8 mouse cellular contexts compared by ENCODE assay signal in the genomic region with DNA sequence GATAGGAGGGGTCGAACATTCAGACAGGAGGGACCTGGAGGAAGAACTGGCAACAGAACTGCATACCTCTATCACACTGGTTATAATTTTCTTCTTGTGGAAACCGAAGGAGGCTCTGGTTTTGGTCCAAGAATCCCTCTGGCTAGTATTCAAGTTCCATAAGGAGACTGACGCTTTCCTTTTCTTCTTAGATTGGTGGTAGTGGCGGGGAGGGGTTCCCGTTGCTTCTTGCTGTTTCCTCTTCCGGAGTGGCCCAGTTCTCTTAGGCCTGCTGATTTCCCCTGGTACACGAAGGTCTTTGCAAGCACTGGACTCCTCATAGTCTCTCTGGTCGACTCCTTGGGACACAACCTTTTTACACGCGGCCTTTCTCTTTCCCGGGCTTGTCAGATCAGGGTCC. TPM values are rescaled to one million over a fixed set of nuclear protein-coding genes. Genes with fewer than 3 reads are reported as not detected.
DNase-seq lines count a peak whose midpoint lies in the region; ATAC-seq and TF ChIP-seq lines count a peak whose summit lies in the region.

No protein-coding gene starts in this region.

- dilution Hi-C loops in CH12.LX (cut with MboI; ENCODE audit: extremely low pct_ligation_motif_present, extremely low pct_unique_long_range_greater_than_20kb, low sequenced_read_pairs), result no loop called here

- no peak overlapping the region; the same call in 1 of the 2 replicates for H3K27ac ChIP-seq in CH12.LX (ENCODE audit: insufficient read depth, low read depth)
- H3K27ac ChIP-seq in bone marrow, adult 2 months (ENCODE audit: control insufficient read depth, insufficient read depth, low read depth, low read length, poor library complexity), result 0 out of 2 replicates have a peak overlapping the region, but pooled peaks have one; percentile 66
- no peak overlapping the region for H3K27ac ChIP-seq in hindbrain, embryonic 11.5 days (ENCODE audit: low read depth, low read length)
- H3K27ac ChIP-seq in liver, embryonic 12.5 days, result peak overlapping the region; percentile 77
- no peak overlapping the region for H3K27ac ChIP-seq in stomach, postnatal 0 days (replicated peaks)

- H3K79me2 ChIP-seq in CH12.LX (replicated peaks; ENCODE audit: control insufficient read depth, extremely low read depth, insufficient read depth, poor library complexity, severe bottlenecking), result peaks cover 57% of the 10 kb centered on the region

- peak overlapping the region; percentile 89 for H3K9ac ChIP-seq in CH12.LX (ENCODE audit: insufficient read depth, low read depth)
- H3K9ac ChIP-seq in hindbrain, embryonic 11.5 days (ENCODE audit: low read depth, low read length), result peak overlapping the region; percentile 76
- peak overlapping the region; percentile 97 for H3K9ac ChIP-seq in liver, embryonic 12.5 days
- peak overlapping the region; percentile 75 for H3K9ac ChIP-seq in stomach, postnatal 0 days (ENCODE audit: low read length)

- no peak for TF ChIP-seq EP300 in CH12.LX (IDR thresholded peaks at IDR 0.05; ENCODE audit: low read length)
- TF ChIP-seq EP300 in stomach, postnatal 0 days (optimal IDR thresholded peaks at IDR 0.05), result no peak

- H3K9me3 ChIP-seq in CH12.LX (replicated peaks; ENCODE audit: low read length), result no peaks in the 10 kb centered on the region
- H3K9me3 ChIP-seq in hindbrain, embryonic 11.5 days (ENCODE audit: control insufficient read depth, low read length), result no peaks in the 10 kb centered on the region; the same call in 1 of the 2 replicates
- no peaks in the 10 kb centered on the region for H3K9me3 ChIP-seq in liver, embryonic 12.5 days (replicated peaks)
- no peaks in the 10 kb centered on the region for H3K9me3 ChIP-seq in stomach, postnatal 0 days (ENCODE audit: control insufficient read depth, low read length)

- no peak for ATAC-seq in hindbrain, embryonic 11.5 days (ENCODE audit: low FRiP score)
- ATAC-seq in liver, embryonic 12.5 days, result no peak; the same call in 1 of the 2 replicates
- ATAC-seq in stomach, postnatal 0 days (ENCODE audit: low FRiP score, low TSS enrichment), result no peak

- H3K4me1 ChIP-seq in CH12.LX (ENCODE audit: control insufficient read depth in 1 of 2, insufficient read depth in 2 of 2), result peaks cover 8 to 47% of the 10 kb centered on the region in 2 experiments; a peak in 2 of 4 replicates
- H3K4me1 ChIP-seq in bone marrow, adult 2 months (ENCODE audit: control insufficient read depth, insufficient read depth, low read length), result no peaks in the 10 kb centered on the region; the same call in none of the 2 replicates
- H3K4me1 ChIP-seq in hindbrain, embryonic 11.5 days (replicated peaks; ENCODE audit: control insufficient read depth, insufficient read depth, low read length), result no peaks in the 10 kb centered on the region; the same call in 1 of the 2 replicates
- peaks cover 53% of the 10 kb centered on the region for H3K4me1 ChIP-seq in liver, embryonic 12.5 days
- H3K4me1 ChIP-seq in stomach, postnatal 0 days (replicated peaks; ENCODE audit: control insufficient read depth, insufficient read depth), result no peaks in the 10 kb centered on the region

- no peak for TF ChIP-seq POLR2A in CH12.LX (IDR thresholded peaks at IDR 0.05; ENCODE audit: low read depth, low read length)
- no peak for TF ChIP-seq POLR2A in bone marrow, adult 2 months (IDR thresholded peaks at IDR 0.05; ENCODE audit: borderline replicate concordance, control insufficient read depth, low read depth, low read length)

- WGBS in bone marrow, adult 2 months, result 4% methylated on average over 11 of the region's 11 CpGs
- 49% methylated on average over 11 of the region's 11 CpGs for WGBS in hindbrain, embryonic 11.5 days
- 12% methylated on average over 11 of the region's 11 CpGs for WGBS in liver, embryonic 12.5 days (ENCODE audit: insufficient replicate concordance)
- WGBS in stomach, postnatal 0 days, result 15% methylated on average over 11 of the region's 11 CpGs

- intact Hi-C loops in left cerebral cortex, postnatal 4 days (cut with DNase I), result no loop called here

- peak overlapping the region; percentile 80 to 97 (median 93) for H3K4me3 ChIP-seq in CH12.LX (replicated peaks in 1 of 3; ENCODE audit: low read depth in 2 of 3, low read length in 2 of 3, poor library complexity in 1 of 3)
- peak overlapping the region; percentile 95 for H3K4me3 ChIP-seq in bone marrow, adult 2 months (replicated peaks; ENCODE audit: control insufficient read depth, low read depth, low read length)
- peak overlapping the region; percentile 86 for H3K4me3 ChIP-seq in hindbrain, embryonic 11.5 days (ENCODE audit: low read depth, low read length)
- peak overlapping the region; percentile 98 for H3K4me3 ChIP-seq in liver, embryonic 12.5 days
- peak overlapping the region; percentile 85 for H3K4me3 ChIP-seq in stomach, postnatal 0 days (ENCODE audit: low read depth, low read length)

- peaks cover 6% of the 10 kb centered on the region for H3K27me3 ChIP-seq in CH12.LX (replicated peaks)
- H3K27me3 ChIP-seq in hindbrain, embryonic 11.5 days (ENCODE audit: control insufficient read depth, insufficient read depth, low read length), result no peaks in the 10 kb centered on the region
- H3K27me3 ChIP-seq in liver, embryonic 12.5 days (replicated peaks), result no peaks in the 10 kb centered on the region; the same call in 1 of the 2 replicates
- no peaks in the 10 kb centered on the region for H3K27me3 ChIP-seq in stomach, postnatal 0 days (ENCODE audit: control insufficient read depth, insufficient read depth, low read length)

- no peak for TF ChIP-seq CTCF in CH12.LX (conservative IDR thresholded peaks at IDR 0.05 in 1 of 2, IDR thresholded peaks at IDR 0.05 in 1 of 2; ENCODE audit: low read depth in 2 of 2, low read length in 2 of 2)
- no peak for TF ChIP-seq CTCF in bone marrow, adult 2 months (IDR thresholded peaks at IDR 0.05; ENCODE audit: control insufficient read depth, insufficient read depth, low read length)
- no peak for TF ChIP-seq CTCF in stomach, postnatal 0 days (IDR thresholded peaks at IDR 0.05; ENCODE audit: low read depth)

- DNase-seq in CH12.LX (ENCODE audit: extremely low read depth), result peak; percentile 33
- DNase-seq in hindbrain, embryonic 11.5 days (ENCODE audit: low spot score), result no peak
- DNase-seq in stomach, postnatal 0 days (ENCODE audit: low spot score), result no peak
- no peak for DNase-seq in urinary bladder, adult 18-20 months (ENCODE audit: low spot score in 2 of 2)
- DNase-seq in urinary bladder, postnatal 4 days (ENCODE audit: low spot score in 2 of 2), result no peak
- no peak for DNase-seq in left cerebral cortex, postnatal 4 days

- peak overlapping the region; percentile 99 for H3K4me2 ChIP-seq in CH12.LX (ENCODE audit: insufficient read depth, low read depth, poor library complexity, severe bottlenecking)
- H3K4me2 ChIP-seq in hindbrain, embryonic 11.5 days (replicated peaks; ENCODE audit: low read depth, low read length), result peak overlapping the region; percentile 77
- H3K4me2 ChIP-seq in liver, embryonic 12.5 days, result peak overlapping the region; percentile 85
- H3K4me2 ChIP-seq in stomach, postnatal 0 days (replicated peaks; ENCODE audit: low read depth), result peak overlapping the region; percentile 89

- TF ChIP-seq RAD21 in CH12.LX (IDR thresholded peaks at IDR 0.05; ENCODE audit: low read depth, low read length), result no peak

- peaks cover 0 to 31% of the 10 kb centered on the region in 2 experiments for H3K36me3 ChIP-seq in CH12.LX (replicated peaks in 1 of 2; ENCODE audit: control insufficient read depth in 1 of 2, insufficient read depth in 1 of 2, low read length in 1 of 2)
- peaks cover 4% of the 10 kb centered on the region; the same call in 1 of the 2 replicates for H3K36me3 ChIP-seq in hindbrain, embryonic 11.5 days (ENCODE audit: control insufficient read depth, insufficient read depth, low read length)
- H3K36me3 ChIP-seq in liver, embryonic 12.5 days, result peaks cover 41% of the 10 kb centered on the region
- H3K36me3 ChIP-seq in stomach, postnatal 0 days (ENCODE audit: control insufficient read depth, insufficient read depth, low read length), result no peaks in the 10 kb centered on the region

- in situ Hi-C loops in CH12.LX (cut with MboI; ENCODE audit: low pct_ligation_motif_present, low pct_unique_long_range_greater_than_20kb, low sequenced_read_pairs), result loop anchor here (10.0 to 25.0 kb wide), 2 partner anchors 148 to 1225 kb away; a partner anchor contains a TSS

RNA-seq across cellular contexts. Expression of a gene that starts 1.0 kb away (rescaled TPM):
- total RNA-seq in CH12.LX (2012; rRNA removed) (15.7 and 21.7 TPM in 2 replicates), CH12.LX (2014; rRNA removed) (18.2 and 18.6 TPM in 2 replicates)
- 24.1 and 27.0 TPM in 2 replicates for polyA plus RNA-seq in CH12.LX (2012; ENCODE audit: insufficient read length, low read depth)
- polyA plus RNA-seq in bone marrow, adult 2 months (2011; ENCODE audit: insufficient read depth, insufficient read length, low replicate concordance, missing spikeins), result 8.7 and 15.2 TPM in 2 replicates
- 13.9 and 14.2 TPM in 2 replicates for polyA plus RNA-seq in hindbrain, embryonic 11.5 days (2014; fragmentation: Nextera tagmentation; extraction: Ambion mirVana)
- polyA plus RNA-seq in liver, embryonic 12.5 days (2016; fragmentation: Nextera tagmentation; extraction: Ambion mirVana), result 18.4 and 18.5 TPM in 2 replicates
- 2.7 and 3.6 TPM in 2 replicates for polyA plus RNA-seq in stomach, postnatal 0 days (2015; fragmentation: Nextera tagmentation; extraction: Ambion mirVana)
- total RNA-seq in left cerebral cortex, postnatal 4 days (2021), result 1 to 10 TPM; 1.6 TPM

RNA-seq across cellular contexts. Expression of a gene that starts 23.1 kb away (rescaled TPM):
- total RNA-seq in CH12.LX (2012; rRNA removed) (0.21 and 0.25 TPM in 2 replicates), CH12.LX (2014; rRNA removed) (0.09 and 0.40 TPM in 2 replicates)
- 0.80 and 0.83 TPM in 2 replicates for polyA plus RNA-seq in CH12.LX (2012; ENCODE audit: insufficient read length, low read depth)
- polyA plus RNA-seq in bone marrow, adult 2 months (2011; ENCODE audit: insufficient read depth, insufficient read length, low replicate concordance, missing spikeins), result 0.85 TPM in 1 of 2 replicates, not detected in the other
- 0.45 TPM in 2 replicates for polyA plus RNA-seq in hindbrain, embryonic 11.5 days (2014; fragmentation: Nextera tagmentation; extraction: Ambion mirVana)
- 0.32 and 0.54 TPM in 2 replicates for polyA plus RNA-seq in liver, embryonic 12.5 days (2016; fragmentation: Nextera tagmentation; extraction: Ambion mirVana)
- polyA plus RNA-seq in stomach, postnatal 0 days (2015; fragmentation: Nextera tagmentation; extraction: Ambion mirVana), result 0.44 and 0.48 TPM in 2 replicates
- total RNA-seq in left cerebral cortex, postnatal 4 days (2021), result 1 to 10 TPM in 1 of 2 experiments, under 1 TPM in 1; 0.72 to 1.0 TPM

RNA-seq across cellular contexts. Expression of a gene that starts 39.7 kb away (rescaled TPM):
- 123 and 124 TPM in 2 replicates for total RNA-seq in CH12.LX (2012; rRNA removed)
- 252 and 292 TPM in 2 replicates for total RNA-seq in CH12.LX (2014; rRNA removed)
- 138 and 176 TPM in 2 replicates for polyA plus RNA-seq in CH12.LX (2012; ENCODE audit: insufficient read length, low read depth)
- polyA plus RNA-seq in bone marrow, adult 2 months (2011; ENCODE audit: insufficient read depth, insufficient read length, low replicate concordance, missing spikeins), result 34.9 and 46.1 TPM in 2 replicates
- 132 and 134 TPM in 2 replicates for polyA plus RNA-seq in hindbrain, embryonic 11.5 days (2014; fragmentation: Nextera tagmentation; extraction: Ambion mirVana)
- 108 and 110 TPM in 2 replicates for polyA plus RNA-seq in liver, embryonic 12.5 days (2016; fragmentation: Nextera tagmentation; extraction: Ambion mirVana)
- 125 and 132 TPM in 2 replicates for polyA plus RNA-seq in stomach, postnatal 0 days (2015; fragmentation: Nextera tagmentation; extraction: Ambion mirVana)
- 10 to 100 TPM; 59.8 to 64.3 TPM for total RNA-seq in left cerebral cortex, postnatal 4 days (2021)

RNA-seq across cellular contexts. Expression of a gene that starts 39.8 kb away (rescaled TPM):
- total RNA-seq in CH12.LX (2012; rRNA removed) (2.8 and 3.3 TPM in 2 replicates), CH12.LX (2014; rRNA removed) (2.5 and 2.6 TPM in 2 replicates)
- 3.3 and 3.5 TPM in 2 replicates for polyA plus RNA-seq in CH12.LX (2012; ENCODE audit: insufficient read length, low read depth)
- 5.4 and 9.9 TPM in 2 replicates for polyA plus RNA-seq in bone marrow, adult 2 months (2011; ENCODE audit: insufficient read depth, insufficient read length, low replicate concordance, missing spikeins)
- 221 and 223 TPM in 2 replicates for polyA plus RNA-seq in hindbrain, embryonic 11.5 days (2014; fragmentation: Nextera tagmentation; extraction: Ambion mirVana)
- 44.2 and 44.5 TPM in 2 replicates for polyA plus RNA-seq in liver, embryonic 12.5 days (2016; fragmentation: Nextera tagmentation; extraction: Ambion mirVana)
- 176 and 184 TPM in 2 replicates for polyA plus RNA-seq in stomach, postnatal 0 days (2015; fragmentation: Nextera tagmentation; extraction: Ambion mirVana)
- total RNA-seq in left cerebral cortex, postnatal 4 days (2021), result 10 to 100 TPM; 42.2 to 42.5 TPM

RNA-seq across cellular contexts. Expression of a gene that starts 46.7 kb away (rescaled TPM):
- total RNA-seq in CH12.LX (2012; rRNA removed) (0.21 TPM in 2 replicates), CH12.LX (2014; rRNA removed) (0.17 and 0.27 TPM in 2 replicates)
- polyA plus RNA-seq in CH12.LX (2012; ENCODE audit: insufficient read length, low read depth), result 0.26 and 0.37 TPM in 2 replicates
- 1.2 TPM in 1 of 2 replicates, not detected in the other for polyA plus RNA-seq in bone marrow, adult 2 months (2011; ENCODE audit: insufficient read depth, insufficient read length, low replicate concordance, missing spikeins)
- polyA plus RNA-seq in hindbrain, embryonic 11.5 days (2014; fragmentation: Nextera tagmentation; extraction: Ambion mirVana), result 0.15 and 0.20 TPM in 2 replicates
- polyA plus RNA-seq in liver, embryonic 12.5 days (2016; fragmentation: Nextera tagmentation; extraction: Ambion mirVana), result 0.14 and 0.19 TPM in 2 replicates
- polyA plus RNA-seq in stomach, postnatal 0 days (2015; fragmentation: Nextera tagmentation; extraction: Ambion mirVana), result 0.13 and 0.15 TPM in 2 replicates
- not detected for total RNA-seq in left cerebral cortex, postnatal 4 days (2021)

Comparison
In these comparisons a context has a peak if more than half of its experiments do, and no peak if none do; other contexts are left out.
1. H3K27ac ChIP-seq: peak in bone marrow, adult 2 months (single experiment) and liver, embryonic 12.5 days (single experiment); none in CH12.LX (single experiment), hindbrain, embryonic 11.5 days (single experiment) and stomach, postnatal 0 days (single experiment).
2. Peak in every context shown above with its lines, with median percentiles within 50 percentile points of each other: H3K4me2 ChIP-seq, H3K4me3 ChIP-seq and H3K9ac ChIP-seq.